Mouse (Mus musculus): ENCODE results near the gene Rrn3. TPM values are rescaled to one million over a fixed set of nuclear protein-coding genes. Genes with fewer than 3 reads are reported as not detected.
"Not testable (repeated sequence)": the region's sequence is repeated elsewhere in the genome, so short reads cannot be mapped to it uniquely, and the experiment has no call there.

Gene Rrn3
- 5.6 and 6.4 TPM in 2 replicates for polyA plus RNA-seq (2012; ENCODE audit: insufficient read depth, low replicate concordance)

- peaks cover 10% of the 10 kb centered on the region for H3K9me3 ChIP-seq
- TF ChIP-seq FLI1 (IDR thresholded peaks at IDR 0.05; ENCODE audit: low read length) (peak; percentile 92), GATA1 (IDR thresholded peaks at IDR 0.05; ENCODE audit: borderline replicate concordance, low read length) (no peak)
- no peaks in the 10 kb centered on the region for H3K27me3 ChIP-seq (replicated peaks)
Observed at GRCm38 (mm10) chr16:13780353-13781036, at the start of gene Rrn3. TSS of gene Rrn3 (plus strand) at chr16:13780708.

GRCm38 (mm10) chr16:13732786-13733185, 47.7 kb upstream of the Rrn3 start:
- no peak overlapping the region for H3K4me3 ChIP-seq (replicated peaks)
- peaks cover 78% of the 10 kb centered on the region for H3K4me1 ChIP-seq
- H3K9me3 ChIP-seq, result no peaks in the 10 kb centered on the region
- no peaks in the 10 kb centered on the region for H3K27me3 ChIP-seq (replicated peaks)
- H3K36me3 ChIP-seq (replicated peaks; ENCODE audit: low read length), result no peaks in the 10 kb centered on the region
- no peak for TF ChIP-seq FLI1 (IDR thresholded peaks at IDR 0.05; ENCODE audit: low read length)
- TF ChIP-seq GATA1 (IDR thresholded peaks at IDR 0.05; ENCODE audit: borderline replicate concordance, low read length), result no peak

More at GRCm38 (mm10) chr16:13780353-13781036, at the start of gene Rrn3:
- peak within 1 kb of the TSS; percentile 95 for H3K4me3 ChIP-seq (replicated peaks)
- peaks cover 35% of the 10 kb centered on the region for H3K36me3 ChIP-seq (replicated peaks; ENCODE audit: low read length)
- peaks cover 32% of the 10 kb centered on the region for H3K4me1 ChIP-seq

DNA sequence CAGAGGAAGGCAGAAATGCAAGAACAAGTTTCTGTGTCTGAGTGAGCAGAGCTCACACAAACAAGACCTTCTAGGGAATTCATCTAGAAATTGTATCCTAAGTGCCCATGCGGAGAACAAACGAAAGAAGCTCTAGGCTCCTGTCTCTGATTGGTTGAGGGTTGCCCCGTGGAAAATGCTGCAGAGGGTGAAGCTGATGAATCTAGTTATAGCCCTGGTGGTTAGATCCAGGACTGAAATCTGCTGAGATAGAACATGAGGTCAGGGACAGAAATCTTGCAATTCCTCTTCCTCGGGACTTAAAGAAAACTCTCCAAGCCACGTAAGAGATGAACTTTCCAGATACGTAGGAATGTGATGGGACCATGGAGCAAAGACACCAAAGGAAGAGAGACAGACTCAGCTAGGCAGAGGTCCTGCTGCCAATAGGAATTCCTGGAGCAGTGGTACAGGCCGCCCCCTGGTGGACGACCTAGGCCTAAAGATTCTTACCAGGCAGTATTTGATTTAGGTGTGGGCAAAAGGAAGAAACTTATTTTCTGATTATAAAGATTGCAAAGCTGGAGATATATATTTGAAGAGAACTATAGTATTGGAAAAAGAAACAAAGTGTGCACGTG, 46.9 kb upstream of the Rrn3 start:
- H3K9me3 ChIP-seq, result no peaks in the 10 kb centered on the region
- no peaks in the 10 kb centered on the region for H3K36me3 ChIP-seq (replicated peaks; ENCODE audit: low read length)
- no peak for TF ChIP-seq FLI1 (IDR thresholded peaks at IDR 0.05; ENCODE audit: low read length)
- TF ChIP-seq GATA1 (IDR thresholded peaks at IDR 0.05; ENCODE audit: borderline replicate concordance, low read length), result no peak
- H3K27me3 ChIP-seq (replicated peaks), result no peaks in the 10 kb centered on the region
- H3K4me1 ChIP-seq, result peaks cover 80% of the 10 kb centered on the region
- H3K4me3 ChIP-seq (replicated peaks), result no peak overlapping the region

DNA sequence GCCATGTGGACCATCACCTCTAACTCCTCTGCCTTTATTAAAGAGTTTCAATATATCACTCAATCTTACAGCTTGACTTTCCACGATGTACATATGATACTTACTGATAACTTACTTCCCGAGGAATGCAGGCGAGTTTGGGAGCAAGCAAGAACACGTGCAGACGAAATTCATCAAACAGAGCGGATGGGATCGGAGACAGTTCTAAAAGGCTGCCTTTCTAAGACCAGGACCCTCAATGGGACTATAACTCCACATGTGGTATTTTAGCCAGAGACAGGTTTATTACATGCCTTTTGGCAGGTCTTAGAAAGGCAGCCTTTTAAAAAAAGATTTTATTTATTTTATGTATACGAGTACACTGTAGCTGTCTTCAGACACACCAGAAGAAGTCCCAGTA, 44.5 kb upstream of the Rrn3 start:
- H3K36me3 ChIP-seq (replicated peaks; ENCODE audit: low read length), result no peaks in the 10 kb centered on the region
- H3K9me3 ChIP-seq, result no peaks in the 10 kb centered on the region
- no peaks in the 10 kb centered on the region for H3K27me3 ChIP-seq (replicated peaks)
- H3K4me3 ChIP-seq (replicated peaks), result no peak overlapping the region
- no peak for TF ChIP-seq GATA1 (IDR thresholded peaks at IDR 0.05; ENCODE audit: borderline replicate concordance, low read length)
- no peak for TF ChIP-seq FLI1 (IDR thresholded peaks at IDR 0.05; ENCODE audit: low read length)
- H3K4me1 ChIP-seq, result peaks cover 59% of the 10 kb centered on the region

DNA sequence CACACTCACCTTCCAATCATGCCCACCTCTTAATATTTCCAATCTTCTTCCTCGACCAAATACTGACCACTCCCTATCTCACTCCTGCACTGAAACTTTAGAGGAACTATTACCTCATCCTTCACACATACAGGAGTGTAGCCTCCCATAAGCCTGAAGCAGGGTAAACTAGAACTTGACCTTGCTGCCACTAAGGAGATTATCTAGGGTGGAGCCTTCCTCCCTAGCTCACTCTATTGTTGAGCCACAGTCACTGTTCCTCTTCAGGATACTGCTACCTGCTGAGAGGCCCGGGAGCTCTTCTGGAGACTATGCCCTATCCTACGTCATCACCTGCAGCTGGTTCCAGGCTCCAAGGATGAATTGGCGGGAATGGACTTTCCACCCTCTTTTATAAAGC, 41.5 kb upstream of the Rrn3 start:
- not testable (repeated sequence) for H3K27me3 ChIP-seq (replicated peaks); H3K36me3 ChIP-seq (replicated peaks; ENCODE audit: low read length)
- H3K4me1 ChIP-seq, result peaks cover 57% of the 10 kb centered on the region

GRCm38 (mm10) chr16:13740844-13741243, 39.7 kb upstream of the Rrn3 start:
- TF ChIP-seq FLI1 (IDR thresholded peaks at IDR 0.05; ENCODE audit: low read length) (no peak), GATA1 (IDR thresholded peaks at IDR 0.05; ENCODE audit: borderline replicate concordance, low read length) (no peak)
- no peak overlapping the region for H3K4me3 ChIP-seq (replicated peaks)

More for the DNA sequence above, 41.5 kb upstream of the Rrn3 start:
- not testable (repeated sequence) for H3K9me3 ChIP-seq; H3K4me3 ChIP-seq (replicated peaks)

DNA sequence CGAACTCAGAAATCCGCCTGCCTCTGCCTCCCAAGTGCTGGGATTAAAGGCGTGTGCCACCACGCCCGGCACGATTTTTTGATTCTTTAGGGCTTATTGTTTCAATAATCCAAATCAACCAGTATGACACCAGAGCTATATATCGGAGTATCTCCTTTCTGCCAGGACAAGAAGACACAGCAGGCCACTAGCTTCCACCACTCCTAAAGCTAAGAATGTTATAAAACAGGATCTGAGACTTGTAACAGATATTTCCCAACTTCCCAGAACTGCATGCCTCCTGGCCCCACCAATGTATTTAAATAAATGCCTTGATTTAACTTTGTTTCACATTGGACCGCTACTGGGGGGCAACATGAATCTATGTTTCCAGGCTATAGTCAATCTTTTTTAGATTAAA, 32.8 kb upstream of the Rrn3 start:
- TF ChIP-seq GATA1 (IDR thresholded peaks at IDR 0.05; ENCODE audit: borderline replicate concordance, low read length) (no peak), FLI1 (IDR thresholded peaks at IDR 0.05; ENCODE audit: low read length) (no peak)
- no peaks in the 10 kb centered on the region for H3K27me3 ChIP-seq (replicated peaks)
- no peaks in the 10 kb centered on the region for H3K36me3 ChIP-seq (replicated peaks; ENCODE audit: low read length)
- H3K9me3 ChIP-seq, result no peaks in the 10 kb centered on the region
- H3K4me1 ChIP-seq, result peaks cover 16% of the 10 kb centered on the region
- no peak overlapping the region for H3K4me3 ChIP-seq (replicated peaks)

More at GRCm38 (mm10) chr16:13740844-13741243, 39.7 kb upstream of the Rrn3 start:
- Histone ChIP-seq H3K36me3 (replicated peaks; ENCODE audit: low read length) (no peaks in the 10 kb centered on the region), H3K27me3 (replicated peaks) (no peaks in the 10 kb centered on the region), H3K4me1 (peaks cover 56% of the 10 kb centered on the region), H3K9me3 (no peaks in the 10 kb centered on the region)

GRCm38 (mm10) chr16:13748124-13748523, 32.4 kb upstream of the Rrn3 start:
- TF ChIP-seq GATA1 (IDR thresholded peaks at IDR 0.05; ENCODE audit: borderline replicate concordance, low read length) (no peak), FLI1 (IDR thresholded peaks at IDR 0.05; ENCODE audit: low read length) (no peak)
- no peaks in the 10 kb centered on the region for H3K36me3 ChIP-seq (replicated peaks; ENCODE audit: low read length)

GRCm38 (mm10) chr16:13748813-13749212, 31.7 kb upstream of the Rrn3 start:
- not testable (repeated sequence) for H3K9me3 ChIP-seq; H3K4me1 ChIP-seq; H3K4me3 ChIP-seq (replicated peaks); H3K27me3 ChIP-seq (replicated peaks); H3K36me3 ChIP-seq (replicated peaks; ENCODE audit: low read length)

More at GRCm38 (mm10) chr16:13748124-13748523, 32.4 kb upstream of the Rrn3 start:
- Histone ChIP-seq H3K27me3 (replicated peaks) (no peaks in the 10 kb centered on the region), H3K4me1 (peaks cover 11% of the 10 kb centered on the region), H3K9me3 (no peaks in the 10 kb centered on the region), H3K4me3 (replicated peaks) (no peak overlapping the region)

- Histone ChIP-seq H3K9me3 (no peaks in the 10 kb centered on the region), H3K4me3 (replicated peaks) (no peak overlapping the region), H3K36me3 (replicated peaks; ENCODE audit: low read length) (no peaks in the 10 kb centered on the region), H3K27me3 (replicated peaks) (no peaks in the 10 kb centered on the region), H3K4me1 (peaks cover 3% of the 10 kb centered on the region)
- no peak for TF ChIP-seq FLI1 (IDR thresholded peaks at IDR 0.05; ENCODE audit: low read length)
- TF ChIP-seq GATA1 (IDR thresholded peaks at IDR 0.05; ENCODE audit: borderline replicate concordance, low read length), result no peak
Observed at GRCm38 (mm10) chr16:13749306-13749705, 31.2 kb upstream of the Rrn3 start.

Data from megakaryocyte, embryonic 14.5 days (primary cell).